Mouse (Mus musculus) E14TG2a.4 (cell line): ENCODE data around the gene Plcb4.

Source experiments
- CTCF ChIP-seq: conservative IDR thresholded peaks from 2 replicates; pipeline ENCODE4 v1.5.1; 2014; ENCODE audit warnings: low read length
- NANOG ChIP-seq: IDR thresholded peaks from 2 replicates; pipeline ENCODE4 v1.6.1; 2014; ENCODE audit warnings: borderline replicate concordance, low read length, mixed read lengths
- POU5F1 ChIP-seq: IDR thresholded peaks from 2 replicates; pipeline ENCODE4 v1.6.1; 2014; ENCODE audit warnings: low read length, borderline replicate concordance

DNA sequence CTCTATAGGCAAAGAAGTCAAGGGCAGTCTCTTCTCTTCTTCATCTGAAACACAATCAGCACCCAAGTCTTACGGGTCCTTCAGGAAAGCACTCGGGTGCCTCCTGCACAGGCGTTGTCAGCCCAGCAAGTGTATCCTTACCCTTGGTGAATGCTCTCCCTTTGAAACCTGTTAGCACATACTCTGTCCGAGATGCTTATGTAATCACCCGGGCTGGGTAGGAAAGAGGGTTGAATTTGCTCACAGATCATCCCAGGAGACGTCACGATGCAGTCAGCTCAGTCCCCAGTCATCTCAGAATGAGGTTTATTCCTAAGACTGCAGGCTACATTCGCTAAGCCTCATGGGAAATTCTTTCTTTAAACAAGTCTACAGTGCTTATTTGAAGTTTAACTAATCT is 184.9 kb downstream of the Plcb4 start:
- TF ChIP-seq CTCF (no peak), POU5F1 (no peak), NANOG (no peak)
